Mouse (Mus musculus) small intestine, adult 2 months (tissue): ENCODE measurements around the gene Prkag3.

Experiments
- CTCF ChIP-seq: fragments of 200-500 bp; IDR thresholded peaks from 2 replicates; pipeline ENCODE4 v1.5.1; 2012; ENCODE audit warnings: low read depth, mild to moderate bottlenecking, control low read depth, inconsistent platforms, low read length, moderate library complexity, mixed read lengths; ENCODE audit not compliant: insufficient replicate concordance, insufficient read length; ENCODE audit errors: extremely low read depth
- POLR2A ChIP-seq: fragments of 200-500 bp; IDR thresholded peaks from 2 replicates; pipeline ENCODE4 v1.6.1; 2012; ENCODE audit warnings: low read depth, mild to moderate bottlenecking, control low read depth, inconsistent platforms, low read length, moderate library complexity

DNA sequence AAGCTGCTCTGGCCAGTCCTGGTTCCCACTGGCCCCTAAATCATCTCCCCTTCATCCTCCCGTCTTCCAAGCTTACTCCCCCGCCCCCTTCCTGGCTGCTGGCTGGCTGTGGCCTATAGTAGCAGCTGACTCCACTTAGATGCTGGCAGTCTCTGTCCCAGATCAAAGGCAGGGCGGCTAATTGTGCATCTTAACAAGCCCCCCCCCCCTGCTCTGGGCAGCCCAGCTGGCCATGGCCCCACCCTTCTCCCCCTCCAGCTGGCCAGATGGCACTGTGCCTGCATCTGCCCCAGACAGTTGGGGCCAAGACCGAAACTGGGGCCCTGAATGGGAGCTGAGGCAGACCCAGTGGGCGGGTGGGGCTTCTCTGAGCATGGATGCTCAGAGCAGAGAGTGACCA, 48.4 kb upstream of the Prkag3 start:
- TF ChIP-seq CTCF (no peak), POLR2A (no peak)
